Mouse (Mus musculus) ES-E14 (cell line): ENCODE results near the gene Anln. TPM values are rescaled to one million over a fixed set of nuclear protein-coding genes. Genes with fewer than 3 reads are reported as not detected.

Experiments
- DNase-seq: peaks from one replicate; pipeline ENCODE4 v3.0.0-alpha.2; 2013; ENCODE audit warnings: low read depth, low spot score
- H3K27ac ChIP-seq: 2 replicates; pipeline ENCODE4 v1.5.1; 2012; ENCODE audit warnings: low read depth, mild to moderate bottlenecking, low read length, moderate library complexity, mixed read lengths; ENCODE audit not compliant: poor library complexity, insufficient read depth, severe bottlenecking
- H3K36me3 ChIP-seq: 2 replicates; pipeline ENCODE4 v1.6.1; 2012; ENCODE audit warnings: mild to moderate bottlenecking, low read length, moderate library complexity, mixed read lengths; ENCODE audit not compliant: control insufficient read depth, poor library complexity, insufficient read depth, severe bottlenecking
- H3K4me1 ChIP-seq, 2 experiments: fragments of 150-350 bp in 1 of 2; sonication (generic) in 1 of 2; 2 replicates each; pipeline ENCODE4 v1.6.1; 2012; ENCODE audit warnings: low read length in 2 of 2, mild to moderate bottlenecking in 1 of 2, mixed read lengths in 1 of 2; ENCODE audit not compliant: control insufficient read depth in 2 of 2, insufficient read depth in 2 of 2, poor library complexity in 1 of 2
- H3K4me3 ChIP-seq, 2 experiments: fragments of 150-350 bp in 1 of 2; sonication (generic) in 1 of 2; 2 replicates each; pipeline ENCODE4 v1.5.1; 2012; ENCODE audit warnings: low read length in 2 of 2, low read depth in 1 of 2, mild to moderate bottlenecking in 1 of 2, mixed read lengths in 1 of 2; ENCODE audit not compliant: insufficient read depth in 1 of 2, poor library complexity in 1 of 2, severe bottlenecking in 1 of 2
- H3K9ac ChIP-seq: 2 replicates; pipeline ENCODE4 v1.6.1; 2012; ENCODE audit warnings: low read depth, mild to moderate bottlenecking, low read length, mixed read lengths; ENCODE audit not compliant: poor library complexity, insufficient read depth, severe bottlenecking
- H3K9me3 ChIP-seq: fragments of 150-350 bp; sonication (generic); 2 replicates; pipeline ENCODE4 v1.6.1; 2012; ENCODE audit warnings: low read depth, mild to moderate bottlenecking, low read length; ENCODE audit not compliant: control insufficient read depth, insufficient read depth
- CHD2 ChIP-seq: IDR thresholded peaks from 2 replicates; pipeline ENCODE4 v1.6.1; 2014; ENCODE audit warnings: mild to moderate bottlenecking, low read depth, low read length, inconsistent platforms
- HCFC1 ChIP-seq: IDR thresholded peaks from 2 replicates; pipeline ENCODE4 v1.6.1; 2012; ENCODE audit warnings: low read length, inconsistent platforms, borderline replicate concordance; ENCODE audit not compliant: insufficient read depth
- MAFK ChIP-seq: IDR thresholded peaks from 2 replicates; pipeline ENCODE4 v1.6.1; 2014; ENCODE audit warnings: mild to moderate bottlenecking, low read depth, low read length, inconsistent platforms; ENCODE audit not compliant: insufficient read depth
- ZC3H11A ChIP-seq: IDR thresholded peaks from 2 replicates; pipeline ENCODE4 v1.6.1; 2012; ENCODE audit warnings: low read depth, mild to moderate bottlenecking, inconsistent platforms, low read length, borderline replicate concordance
- ZNF384 ChIP-seq: IDR thresholded peaks from 2 replicates; pipeline ENCODE4 v1.6.1; 2012; ENCODE audit warnings: low read depth, low read length, inconsistent platforms
- in situ Hi-C, 2 experiments: fragments of 600-800 bp; cut with MboI; formaldehyde crosslinking; loops; one replicate each; pipeline ENCODE4 v1.15.1; 2025; ENCODE audit warnings: low sequenced_read_pairs in 2 of 2, inconsistent platforms in 1 of 2; ENCODE audit not compliant: unreplicated experiment in 2 of 2
- total RNA-seq: library from RNA; depleted of rRNA; stranded (reverse); fragments of 300-350 nt; gene quantifications from 2 replicates; pipeline ENCODE4 v1.2.3, GENCODE M21; 2012

The Anln gene
- total RNA-seq, 1 experiment, result 168 TPM

- TF ChIP-seq ZNF384, result no peak
- TF ChIP-seq CHD2, result no peak
- no peak for TF ChIP-seq ZC3H11A
- DNase-seq, result no peak
- in situ Hi-C loops, result no loop called here
- Histone ChIP-seq H3K4me1 (peaks cover 0 to 2% of the 10 kb centered on the region in 2 experiments; a peak in 1 of 4 replicates), H3K9me3 (no peaks in the 10 kb centered on the region), H3K4me3 (no peak overlapping the region), H3K9ac (no peak overlapping the region), H3K36me3 (no peaks in the 10 kb centered on the region), H3K27ac (no peak overlapping the region)
Observed at GRCm38 (mm10) chr9:22424196-22424595, 35.2 kb upstream of the Anln start.

DNA sequence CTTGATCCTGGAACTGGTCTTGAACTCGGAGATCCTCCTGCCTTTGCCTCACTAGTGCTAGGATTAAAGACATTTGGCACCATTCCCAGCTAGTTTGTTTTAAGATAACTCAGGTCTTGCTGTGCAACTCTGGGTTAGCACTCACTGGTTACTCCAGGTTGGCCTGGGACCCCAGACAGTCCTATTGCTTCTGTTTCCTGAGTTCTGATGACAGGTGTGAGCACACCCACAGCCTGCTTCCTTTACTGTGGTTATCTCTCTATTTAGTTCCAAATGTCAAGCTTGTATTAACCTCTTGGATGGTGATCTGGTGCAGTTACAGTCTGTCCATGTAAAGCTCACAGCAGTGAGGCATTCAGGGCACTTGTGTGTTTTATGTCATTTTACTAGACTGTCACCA lies 34.5 kb upstream of the Anln start:
- no peak for TF ChIP-seq CHD2
- TF ChIP-seq HCFC1, result no peak
- TF ChIP-seq MAFK, result no peak
- TF ChIP-seq ZNF384, result no peak
- no peak for TF ChIP-seq ZC3H11A
- no peak overlapping the region for H3K4me3 ChIP-seq
- no peaks in the 10 kb centered on the region for H3K36me3 ChIP-seq
- DNase-seq, result no peak
- no peak overlapping the region for H3K27ac ChIP-seq
- in situ Hi-C loops, result no loop called here
- no peak overlapping the region for H3K9ac ChIP-seq
- H3K9me3 ChIP-seq, result no peaks in the 10 kb centered on the region
- H3K4me1 ChIP-seq, result peaks cover 0 to 2% of the 10 kb centered on the region in 2 experiments; a peak in 1 of 4 replicates

- TF ChIP-seq CHD2, result no peak
- TF ChIP-seq ZC3H11A, result no peak
- TF ChIP-seq HCFC1, result no peak
- TF ChIP-seq ZNF384, result no peak
- H3K27ac ChIP-seq, result no peak overlapping the region
- no peaks in the 10 kb centered on the region for H3K9me3 ChIP-seq
- no peaks in the 10 kb centered on the region for H3K36me3 ChIP-seq
- no peak overlapping the region for H3K9ac ChIP-seq
- H3K4me1 ChIP-seq, result peaks cover 0 to 2% of the 10 kb centered on the region in 2 experiments; a peak in 1 of 4 replicates
- no peak overlapping the region for H3K4me3 ChIP-seq
- in situ Hi-C loops, result no loop called here
- no peak for DNase-seq
Observed at GRCm38 (mm10) chr9:22422559-22422958, 33.6 kb upstream of the Anln start.

- Histone ChIP-seq H3K4me1 (peaks cover 0 to 2% of the 10 kb centered on the region in 2 experiments; a peak in 2 of 4 replicates), H3K9me3 (no peaks in the 10 kb centered on the region), H3K4me3 (no peak overlapping the region), H3K9ac (no peak overlapping the region), H3K36me3 (no peaks in the 10 kb centered on the region), H3K27ac (no peak overlapping the region)
- TF ChIP-seq HCFC1, result no peak
- no peak for DNase-seq
- in situ Hi-C loops, result no loop called here
Observed at GRCm38 (mm10) chr9:22420491-22420890, 31.5 kb upstream of the Anln start.

DNA sequence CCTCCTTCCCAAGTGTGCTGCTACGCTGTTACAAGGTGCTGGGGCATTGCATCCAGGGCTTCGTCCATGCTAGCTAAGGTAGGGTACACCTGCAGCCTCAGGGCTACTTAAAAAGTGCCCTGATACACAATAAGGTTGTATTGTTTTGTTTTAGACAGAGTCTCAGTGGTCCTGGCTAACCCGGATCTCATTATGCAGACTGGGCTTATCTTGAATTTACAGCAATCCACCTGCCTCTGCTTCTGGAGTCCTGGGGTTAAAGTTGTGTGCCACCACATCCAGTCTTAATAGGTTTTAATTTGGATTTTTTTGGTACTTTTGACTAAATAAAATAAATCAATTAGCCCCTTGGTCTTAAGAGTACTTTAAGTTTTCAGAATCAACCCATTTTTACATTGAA lies 30.9 kb upstream of the Anln start:
- in situ Hi-C loops, result no loop called here
- TF ChIP-seq HCFC1 (no peak), ZNF384 (no peak), ZC3H11A (no peak), MAFK (no peak), CHD2 (no peak)
- Histone ChIP-seq H3K9me3 (no peaks in the 10 kb centered on the region), H3K4me3 (no peak overlapping the region), H3K9ac (no peak overlapping the region), H3K27ac (no peak overlapping the region), H3K36me3 (no peaks in the 10 kb centered on the region), H3K4me1 (peaks cover 0 to 2% of the 10 kb centered on the region in 2 experiments; a peak in 2 of 4 replicates)
- no peak for DNase-seq
